Comparison of ENCODE assay signal across 11 mouse cellular contexts in genomic region chr17:50182542-50182951, GRCm38 (mm10). TPM values are rescaled to one million over a fixed set of nuclear protein-coding genes. Genes with fewer than 3 reads are reported as not detected.
DNase-seq lines count a peak whose midpoint lies in the region; ATAC-seq lines count a peak whose summit lies in the region.
"Had no signal": no experiment of that assay in that cellular context is flagged by ENCODE, and none has a peak within 500 bp of the region (broad histone marks: within the 10 kb centered on the region; RNA-seq: fewer than 3 reads in every experiment).

No protein-coding gene starts in this region.

- no peak overlapping the region for H3K4me2 ChIP-seq in liver, embryonic 16.5 days (ENCODE audit: low read depth, low read length)
- no peak overlapping the region for H3K4me2 ChIP-seq in neural tube, embryonic 15.5 days
- no peak overlapping the region for H3K4me2 ChIP-seq in forebrain, embryonic 11.5 days (ENCODE audit: low read depth, low read length, severe bottlenecking)
- no peak overlapping the region for H3K4me2 ChIP-seq in hindbrain, embryonic 11.5 days (replicated peaks; ENCODE audit: low read depth, low read length)
- H3K4me2 ChIP-seq: liver, embryonic 12.5 days; midbrain, embryonic 15.5 days had no signal

- no peak for DNase-seq in liver
- peak; percentile 85 for DNase-seq in brain, adult 2 months (ENCODE audit: low read depth, low spot score)
- DNase-seq in cerebellum, postnatal 10 days = peak; percentile 62 to 73
- DNase-seq in forebrain, embryonic 11.5 days (ENCODE audit: low spot score) = no peak
- DNase-seq in hindbrain, embryonic 11.5 days (ENCODE audit: low spot score) = no peak
- DNase-seq: right cerebral cortex, postnatal 14 days had no signal

- H3K27me3 ChIP-seq in liver, embryonic 16.5 days (ENCODE audit: control insufficient read depth, insufficient read depth, low read depth, low read length) = no peaks in the 10 kb centered on the region
- H3K27me3 ChIP-seq in neural tube, embryonic 15.5 days (replicated peaks) = no peaks in the 10 kb centered on the region
- H3K27me3 ChIP-seq in forebrain, embryonic 11.5 days (ENCODE audit: control insufficient read depth, insufficient read depth, low read length) = no peaks in the 10 kb centered on the region
- H3K27me3 ChIP-seq in hindbrain, embryonic 11.5 days (ENCODE audit: control insufficient read depth, insufficient read depth, low read length) = no peaks in the 10 kb centered on the region
- H3K27me3 ChIP-seq: liver, embryonic 12.5 days; midbrain, embryonic 15.5 days had no signal

- no peaks in the 10 kb centered on the region for H3K36me3 ChIP-seq in liver, embryonic 16.5 days (ENCODE audit: control insufficient read depth, insufficient read depth)
- no peaks in the 10 kb centered on the region for H3K36me3 ChIP-seq in neural tube, embryonic 15.5 days
- H3K36me3 ChIP-seq in forebrain, embryonic 11.5 days (ENCODE audit: control insufficient read depth, insufficient read depth, low read length) = no peaks in the 10 kb centered on the region
- no peaks in the 10 kb centered on the region for H3K36me3 ChIP-seq in hindbrain, embryonic 11.5 days (ENCODE audit: control insufficient read depth, insufficient read depth, low read length)
- H3K36me3 ChIP-seq: midbrain, embryonic 15.5 days had no signal

- H3K9me3 ChIP-seq in liver, embryonic 16.5 days (replicated peaks; ENCODE audit: control insufficient read depth, low read length) = no peaks in the 10 kb centered on the region
- H3K9me3 ChIP-seq in neural tube, embryonic 15.5 days (replicated peaks) = no peaks in the 10 kb centered on the region
- no peaks in the 10 kb centered on the region; the same call in 1 of the 2 replicates for H3K9me3 ChIP-seq in forebrain, embryonic 11.5 days (ENCODE audit: control insufficient read depth, low read length)
- no peaks in the 10 kb centered on the region for H3K9me3 ChIP-seq in hindbrain, embryonic 11.5 days (ENCODE audit: control insufficient read depth, low read length)
- H3K9me3 ChIP-seq: liver, embryonic 12.5 days; midbrain, embryonic 15.5 days had no signal

- H3K27ac ChIP-seq in liver, embryonic 16.5 days (ENCODE audit: low read length) = no peak overlapping the region
- H3K27ac ChIP-seq in neural tube, embryonic 15.5 days (replicated peaks) = 0 out of 2 replicates have a peak overlapping the region, but pooled peaks have one; percentile 3
- H3K27ac ChIP-seq in forebrain, embryonic 11.5 days (ENCODE audit: low read depth, low read length) = no peak overlapping the region
- H3K27ac ChIP-seq in hindbrain, embryonic 11.5 days (ENCODE audit: low read depth, low read length) = no peak overlapping the region
- H3K27ac ChIP-seq: liver, embryonic 12.5 days; midbrain, embryonic 15.5 days had no signal

- H3K9ac ChIP-seq in liver, embryonic 16.5 days (ENCODE audit: low read depth, low read length) = no peak overlapping the region
- H3K9ac ChIP-seq in neural tube, embryonic 15.5 days (replicated peaks) = no peak overlapping the region
- H3K9ac ChIP-seq in forebrain, embryonic 11.5 days (ENCODE audit: low read length) = no peak overlapping the region
- H3K9ac ChIP-seq in hindbrain, embryonic 11.5 days (ENCODE audit: low read depth, low read length) = no peak overlapping the region
- H3K9ac ChIP-seq: liver, embryonic 12.5 days; midbrain, embryonic 15.5 days had no signal

- H3K4me1 ChIP-seq in liver, embryonic 16.5 days (ENCODE audit: control insufficient read depth, low read depth, low read length) = no peaks in the 10 kb centered on the region
- H3K4me1 ChIP-seq in neural tube, embryonic 15.5 days = peaks cover 17% of the 10 kb centered on the region
- no peaks in the 10 kb centered on the region for H3K4me1 ChIP-seq in forebrain, embryonic 11.5 days (replicated peaks; ENCODE audit: control insufficient read depth, insufficient read depth, low read length)
- no peaks in the 10 kb centered on the region for H3K4me1 ChIP-seq in hindbrain, embryonic 11.5 days (replicated peaks; ENCODE audit: control insufficient read depth, insufficient read depth, low read length)
- H3K4me1 ChIP-seq: liver, embryonic 12.5 days had no signal

- H3K4me3 ChIP-seq in liver, embryonic 16.5 days (ENCODE audit: low read depth, low read length) = no peak overlapping the region
- no peak overlapping the region for H3K4me3 ChIP-seq in neural tube, embryonic 15.5 days (replicated peaks)
- H3K4me3 ChIP-seq in forebrain, embryonic 11.5 days (ENCODE audit: low read depth, low read length) = no peak overlapping the region
- H3K4me3 ChIP-seq in hindbrain, embryonic 11.5 days (ENCODE audit: low read depth, low read length) = no peak overlapping the region
- H3K4me3 ChIP-seq: liver, embryonic 12.5 days; midbrain, embryonic 15.5 days had no signal

- ATAC-seq in liver, embryonic 16.5 days (ENCODE audit: low read depth) = peak; percentile 30; the same call in 1 of the 2 replicates
- no peak for ATAC-seq in neural tube, embryonic 15.5 days (ENCODE audit: low FRiP score)
- no peak for ATAC-seq in forebrain, embryonic 11.5 days (replicated peaks; ENCODE audit: low FRiP score)
- no peak for ATAC-seq in hindbrain, embryonic 11.5 days (ENCODE audit: low FRiP score)
- ATAC-seq: forebrain, embryonic 14.5 days; liver, embryonic 12.5 days; midbrain, embryonic 15.5 days had no signal

- 58% methylated on average over 3 of the region's 3 CpGs for WGBS in liver, embryonic 16.5 days (ENCODE audit: insufficient replicate concordance)
- 72% methylated on average over 3 of the region's 3 CpGs for WGBS in neural tube, embryonic 15.5 days
- 79% methylated on average over 3 of the region's 3 CpGs for WGBS in forebrain, embryonic 11.5 days
- 82% methylated on average over 3 of the region's 3 CpGs for WGBS in hindbrain, embryonic 11.5 days

RNA-seq across cellular contexts. Expression of gene Rftn1, which starts 7.9 kb away (rescaled TPM):
- polyA plus RNA-seq in liver, embryonic 16.5 days (2015; fragmentation: Nextera tagmentation; extraction: Ambion mirVana) = 3.9 and 4.0 TPM in 2 replicates
- 17.9 and 20.2 TPM in 2 replicates for polyA plus RNA-seq in neural tube, embryonic 15.5 days (2015; fragmentation: Nextera tagmentation; extraction: Ambion mirVana)
- polyA plus RNA-seq in forebrain, embryonic 11.5 days (2014; fragmentation: Nextera tagmentation; extraction: Ambion mirVana) = 11.6 and 12.9 TPM in 2 replicates
- 5.3 and 5.6 TPM in 2 replicates for polyA plus RNA-seq in hindbrain, embryonic 11.5 days (2014; fragmentation: Nextera tagmentation; extraction: Ambion mirVana)

Comparison
In these comparisons a context has a peak if more than half of its experiments do, and no peak if none do; other contexts are left out.
1. DNase-seq: peak in brain, adult 2 months (single experiment) and cerebellum, postnatal 10 days (2 of 2); none in liver (single experiment), forebrain, embryonic 11.5 days (single experiment) and hindbrain, embryonic 11.5 days (single experiment).